Mouse (Mus musculus): ENCODE results near the gene Pacsin2. TPM values are rescaled to one million over a fixed set of nuclear protein-coding genes. Genes with fewer than 3 reads are reported as not detected.
"Not testable (repeated sequence)": the region's sequence is repeated elsewhere in the genome, so short reads cannot be mapped to it uniquely, and the experiment has no call there.

Pacsin2 gene
- polyA plus RNA-seq, 1 experiment from 2014 or later, result 24.8 TPM

DNA sequence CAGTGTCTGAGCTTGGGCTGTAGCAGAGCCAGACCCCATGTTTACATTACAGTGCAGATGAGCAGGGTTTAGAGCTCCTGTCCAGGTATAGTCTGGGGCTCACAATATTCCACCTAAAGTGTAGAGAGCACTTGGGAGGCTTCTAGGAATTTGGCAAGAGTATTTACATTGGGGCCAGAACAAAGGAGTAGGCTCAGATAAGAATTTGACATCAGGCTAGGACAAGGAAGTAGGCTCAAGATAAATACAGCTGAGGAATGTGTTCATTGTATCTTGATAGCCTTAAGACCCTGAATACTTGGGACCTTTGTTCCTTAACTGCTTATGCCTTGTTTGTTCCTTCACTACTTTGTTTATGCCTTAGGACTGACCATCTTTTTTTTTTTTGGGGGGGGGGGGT, 90.3 kb downstream of the Pacsin2 start:
- Histone ChIP-seq H3K36me3 (replicated peaks) (no peaks in the 10 kb centered on the region), H3K4me1 (no peaks in the 10 kb centered on the region), H3K27ac (no peak overlapping the region), H3K9ac (no peak overlapping the region), H3K4me2 (no peak overlapping the region), H3K27me3 (replicated peaks) (no peaks in the 10 kb centered on the region), H3K9me3 (no peaks in the 10 kb centered on the region), H3K4me3 (no peak overlapping the region)
- ATAC-seq (replicated peaks), result no peak

DNA sequence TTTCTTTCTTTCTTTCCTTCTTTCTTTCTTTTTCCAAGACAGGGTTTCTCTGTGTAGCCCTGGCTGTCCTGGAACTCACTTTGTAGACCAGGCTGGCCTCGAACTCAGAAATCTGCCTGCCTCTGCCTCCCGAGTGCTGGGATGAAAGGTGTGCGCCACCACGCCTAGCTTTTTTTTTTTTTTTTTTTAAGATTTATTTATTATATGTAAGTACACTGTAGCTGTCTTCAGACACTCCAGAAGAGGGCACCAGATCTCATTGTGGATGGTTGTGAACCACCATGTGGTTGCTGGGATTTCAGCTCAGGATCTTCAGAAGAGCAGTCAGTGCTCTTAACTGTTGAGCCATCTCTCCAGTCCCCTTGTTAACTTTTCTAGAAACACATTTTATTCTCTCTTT, 95.7 kb downstream of the Pacsin2 start:
- not testable (repeated sequence) for H3K4me2 ChIP-seq; H3K27ac ChIP-seq; ATAC-seq (replicated peaks); H3K4me1 ChIP-seq; H3K4me3 ChIP-seq; H3K36me3 ChIP-seq (replicated peaks); H3K27me3 ChIP-seq (replicated peaks); H3K9me3 ChIP-seq; H3K9ac ChIP-seq
- 87% methylated on average over 4 of the region's 4 CpGs for WGBS

DNA sequence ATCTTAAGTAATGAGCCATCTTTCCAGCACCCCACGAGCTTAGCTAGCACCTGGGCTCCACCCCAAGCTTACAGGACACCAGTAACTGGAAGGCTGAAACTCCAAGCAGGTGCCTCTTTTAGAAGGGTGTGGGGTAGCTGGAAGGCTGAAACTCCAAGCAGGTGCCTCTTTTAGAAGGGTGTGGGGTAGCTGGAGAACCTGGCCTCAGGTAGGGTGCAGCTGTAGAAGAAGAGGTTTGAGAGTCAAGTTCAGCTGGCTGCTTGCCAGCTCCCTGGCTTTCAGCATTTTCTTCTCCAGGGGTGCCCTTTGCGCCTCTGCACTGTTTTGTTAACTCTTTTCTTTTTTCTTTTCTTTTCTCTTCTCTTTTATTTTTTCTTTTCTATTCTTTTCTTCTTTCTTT, 96.1 kb downstream of the Pacsin2 start:
- Histone ChIP-seq H3K4me3 (no peak overlapping the region), H3K27ac (no peak overlapping the region), H3K4me1 (peaks cover 6% of the 10 kb centered on the region; the same call in 1 of the 2 replicates), H3K9ac (no peak overlapping the region), H3K36me3 (replicated peaks) (no peaks in the 10 kb centered on the region), H3K4me2 (no peak overlapping the region), H3K27me3 (replicated peaks) (no peaks in the 10 kb centered on the region), H3K9me3 (no peaks in the 10 kb centered on the region)
- 88% methylated on average over 2 of the region's 2 CpGs for WGBS
- ATAC-seq (replicated peaks), result no peak

DNA sequence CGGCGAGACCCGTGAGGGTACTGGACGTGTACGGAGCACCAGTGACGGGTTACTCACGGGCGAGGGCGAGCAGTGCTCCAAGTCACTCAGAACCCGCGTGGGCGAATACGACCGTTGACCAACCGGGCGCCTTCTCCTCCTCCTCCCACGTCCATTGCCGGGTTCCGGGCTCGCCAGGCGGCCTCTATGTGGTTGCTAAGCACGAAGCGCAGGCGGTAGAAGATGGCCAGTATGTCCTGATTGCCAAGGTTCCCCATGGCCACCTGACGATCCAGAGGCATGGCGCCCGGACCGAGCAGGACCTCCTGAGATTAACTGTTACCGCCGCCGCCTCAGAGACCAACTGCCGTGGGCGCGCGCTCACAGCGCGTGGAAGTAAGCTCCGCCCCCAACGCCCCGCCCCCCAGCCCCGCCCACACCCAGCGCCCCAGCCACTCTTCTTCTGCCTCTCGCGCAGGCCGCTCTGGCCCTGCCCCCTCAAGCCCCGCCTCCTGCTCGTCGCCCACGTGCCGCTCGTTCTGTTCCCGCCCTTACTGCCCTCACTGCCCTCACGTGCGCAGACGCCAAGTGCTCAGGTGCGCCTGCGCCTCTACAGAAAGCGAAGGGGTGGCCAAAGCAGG, 97.4 kb downstream of the Pacsin2 start:
- H3K27ac ChIP-seq, result no peak overlapping the region
- peak overlapping the region; percentile 77 for H3K4me2 ChIP-seq
- peak overlapping the region; percentile 45 for H3K4me3 ChIP-seq
- H3K27me3 ChIP-seq (replicated peaks), result no peaks in the 10 kb centered on the region
- peaks cover 6% of the 10 kb centered on the region; the same call in 1 of the 2 replicates for H3K4me1 ChIP-seq
- 27% methylated on average over 58 of the region's 58 CpGs for WGBS
- no peaks in the 10 kb centered on the region for H3K36me3 ChIP-seq (replicated peaks)
- no peaks in the 10 kb centered on the region for H3K9me3 ChIP-seq
- ATAC-seq (replicated peaks), result peak; percentile 93
- peak overlapping the region; percentile 27; the same call in 1 of the 2 replicates for H3K9ac ChIP-seq

DNA sequence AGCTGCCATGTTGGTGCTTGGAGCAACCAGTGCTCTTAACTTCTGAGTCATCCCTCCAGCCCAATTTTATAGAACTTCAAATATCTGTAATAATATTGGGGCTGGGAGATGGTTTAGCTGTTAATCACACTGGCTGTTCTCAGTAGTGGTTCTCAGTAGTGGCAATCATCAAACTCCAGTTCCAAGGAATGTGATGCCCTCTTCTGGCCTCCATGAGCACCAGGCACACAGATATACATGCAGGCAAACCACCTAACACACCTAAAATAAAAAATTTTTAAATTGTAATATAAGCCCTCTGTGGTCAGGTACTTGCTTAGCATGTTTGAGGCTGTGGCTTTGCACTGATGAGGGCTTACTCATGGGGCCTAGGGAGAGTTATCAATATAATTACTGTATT, 98.7 kb downstream of the Pacsin2 start:
- no peak for ATAC-seq (replicated peaks)
- H3K4me3 ChIP-seq, result no peak overlapping the region
- H3K4me2 ChIP-seq, result no peak overlapping the region
- no peaks in the 10 kb centered on the region for H3K36me3 ChIP-seq (replicated peaks)
- no peaks in the 10 kb centered on the region for H3K27me3 ChIP-seq (replicated peaks)
- no peaks in the 10 kb centered on the region for H3K9me3 ChIP-seq
- H3K9ac ChIP-seq, result no peak overlapping the region
- peaks cover 6% of the 10 kb centered on the region; the same call in 1 of the 2 replicates for H3K4me1 ChIP-seq
- H3K27ac ChIP-seq, result no peak overlapping the region

DNA sequence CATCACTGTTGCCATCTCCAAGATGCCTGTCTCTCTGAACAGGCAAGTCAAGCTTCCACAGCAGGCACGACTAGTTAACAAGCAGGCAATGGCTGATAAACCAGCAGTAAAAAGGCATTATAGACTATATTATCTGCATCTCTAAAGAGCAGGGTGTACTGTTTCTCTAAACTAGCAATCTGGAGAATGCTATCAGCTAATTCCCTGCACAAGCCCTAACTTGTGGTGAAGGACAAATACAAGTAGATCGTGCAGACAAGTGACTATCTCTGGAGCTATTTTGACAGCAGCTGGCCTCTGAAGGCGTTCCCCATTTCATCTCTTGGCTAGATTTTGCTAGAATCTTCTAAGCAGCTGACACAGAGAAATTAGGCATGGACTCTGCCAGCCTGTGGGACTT, 100.2 kb downstream of the Pacsin2 start:
- Histone ChIP-seq H3K4me2 (no peak overlapping the region), H3K4me1 (peaks cover 6% of the 10 kb centered on the region; the same call in 1 of the 2 replicates), H3K36me3 (replicated peaks) (no peaks in the 10 kb centered on the region), H3K27me3 (replicated peaks) (no peaks in the 10 kb centered on the region), H3K27ac (no peak overlapping the region), H3K9ac (no peak overlapping the region), H3K9me3 (no peaks in the 10 kb centered on the region), H3K4me3 (no peak overlapping the region)
- ATAC-seq (replicated peaks), result no peak
- WGBS, result 71% methylated on average over 3 of the region's 3 CpGs

DNA sequence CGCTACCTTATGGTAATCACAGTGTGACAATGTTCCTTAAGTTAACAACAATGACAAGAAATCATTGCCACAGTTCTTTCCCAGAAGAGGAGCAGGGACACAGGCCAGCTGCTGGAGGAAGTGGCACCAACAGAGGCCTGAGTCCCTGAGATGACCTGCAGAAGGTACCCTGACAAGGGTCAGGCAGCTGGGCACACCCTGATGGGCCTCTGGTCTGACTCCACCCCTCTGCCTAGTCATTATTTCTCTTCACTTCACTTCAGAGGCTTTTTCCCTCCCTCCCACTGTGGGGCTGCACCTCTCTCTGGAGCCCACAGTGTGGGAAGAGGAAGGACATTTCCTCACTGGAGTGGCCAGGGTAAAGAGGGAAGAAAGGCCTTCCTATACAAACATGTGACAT, 101.6 kb downstream of the Pacsin2 start:
- not testable (repeated sequence) for H3K9ac ChIP-seq

DNA sequence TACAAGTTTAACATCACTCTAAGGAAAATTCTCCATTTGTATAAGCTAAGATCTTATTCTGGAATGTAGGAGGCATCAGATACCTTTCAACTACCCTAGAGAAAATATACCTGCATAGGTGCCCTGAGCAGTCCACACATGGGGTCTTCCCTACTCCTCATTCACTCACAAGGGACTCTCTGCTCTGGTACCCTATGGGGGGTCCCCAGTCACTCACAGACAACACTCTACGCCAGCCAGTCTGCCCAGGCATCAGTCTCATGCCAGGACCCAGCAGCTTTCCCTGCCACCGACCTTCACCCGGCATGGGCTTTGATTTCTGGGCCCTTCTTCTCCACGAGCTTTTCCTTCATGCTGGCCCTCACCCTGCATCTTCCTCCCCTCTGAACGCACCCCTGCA, 103.5 kb downstream of the Pacsin2 start:
- H3K36me3 ChIP-seq (replicated peaks); H3K4me2 ChIP-seq; H3K4me3 ChIP-seq; H3K4me1 ChIP-seq; H3K9me3 ChIP-seq; H3K27ac ChIP-seq; H3K27me3 ChIP-seq (replicated peaks); H3K9ac ChIP-seq; ATAC-seq (replicated peaks): not testable (repeated sequence)
- 68% methylated on average over 5 of the region's 5 CpGs for WGBS

More for the DNA sequence above, 101.6 kb downstream of the Pacsin2 start:
- 77% methylated on average over 1 of the region's 1 CpGs for WGBS
- not testable (repeated sequence) for H3K4me2 ChIP-seq; H3K9me3 ChIP-seq; H3K36me3 ChIP-seq (replicated peaks); ATAC-seq (replicated peaks); H3K27me3 ChIP-seq (replicated peaks); H3K4me3 ChIP-seq; H3K4me1 ChIP-seq; H3K27ac ChIP-seq

DNA sequence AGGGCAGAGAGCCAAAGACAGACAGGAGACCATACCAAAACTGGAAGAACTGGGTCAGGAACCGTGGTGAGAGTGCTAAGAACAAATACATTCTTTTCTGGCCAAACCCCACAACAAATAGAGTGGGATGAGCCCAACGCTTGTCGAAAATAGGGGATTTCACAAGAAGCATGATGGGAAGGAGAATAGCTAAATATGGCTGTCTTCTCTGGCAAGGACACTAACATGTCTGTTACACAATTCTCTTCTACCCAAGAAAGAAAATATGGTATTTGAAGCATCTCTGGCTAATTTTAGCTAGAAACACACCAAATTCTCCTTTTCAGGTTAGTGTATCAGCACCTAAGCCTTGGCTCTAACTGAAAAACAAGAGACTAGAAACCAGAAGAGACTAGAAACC, 104.3 kb downstream of the Pacsin2 start:
- WGBS, result 82% methylated on average over 3 of the region's 3 CpGs
- Histone ChIP-seq H3K9me3 (no peaks in the 10 kb centered on the region), H3K36me3 (replicated peaks) (no peaks in the 10 kb centered on the region), H3K4me2 (no peak overlapping the region), H3K4me1 (no peaks in the 10 kb centered on the region), H3K4me3 (no peak overlapping the region), H3K27me3 (replicated peaks) (no peaks in the 10 kb centered on the region), H3K9ac (no peak overlapping the region), H3K27ac (no peak overlapping the region)
- ATAC-seq (replicated peaks), result no peak

DNA sequence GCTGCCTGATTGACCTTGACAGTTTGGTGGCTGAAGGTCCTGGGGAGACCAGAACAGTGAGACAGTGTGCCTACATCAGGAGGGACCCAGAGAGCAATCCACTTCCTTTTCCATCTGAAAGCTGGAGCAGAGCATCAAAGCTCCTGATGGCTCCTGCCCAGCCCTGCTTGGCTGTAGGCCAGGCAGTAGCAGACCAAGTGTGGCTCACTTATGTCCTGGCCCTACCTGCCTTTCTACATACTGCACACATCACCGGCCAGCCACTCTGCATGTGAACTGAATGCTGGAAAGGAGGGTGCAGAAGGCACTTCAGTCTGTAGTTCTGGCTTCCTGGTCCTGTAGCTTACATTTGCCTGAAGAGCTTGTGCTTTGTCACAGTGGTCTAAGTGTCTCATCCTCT, 105.9 kb downstream of the Pacsin2 start:
- no peak overlapping the region for H3K9ac ChIP-seq
- H3K4me2 ChIP-seq, result no peak overlapping the region
- no peaks in the 10 kb centered on the region for H3K9me3 ChIP-seq
- H3K27ac ChIP-seq, result no peak overlapping the region
- no peak overlapping the region for H3K4me3 ChIP-seq
- ATAC-seq (replicated peaks), result no peak
- no peaks in the 10 kb centered on the region for H3K4me1 ChIP-seq
- no peaks in the 10 kb centered on the region for H3K27me3 ChIP-seq (replicated peaks)
- 86% methylated on average over 1 of the region's 1 CpGs for WGBS
- no peaks in the 10 kb centered on the region for H3K36me3 ChIP-seq (replicated peaks)

DNA sequence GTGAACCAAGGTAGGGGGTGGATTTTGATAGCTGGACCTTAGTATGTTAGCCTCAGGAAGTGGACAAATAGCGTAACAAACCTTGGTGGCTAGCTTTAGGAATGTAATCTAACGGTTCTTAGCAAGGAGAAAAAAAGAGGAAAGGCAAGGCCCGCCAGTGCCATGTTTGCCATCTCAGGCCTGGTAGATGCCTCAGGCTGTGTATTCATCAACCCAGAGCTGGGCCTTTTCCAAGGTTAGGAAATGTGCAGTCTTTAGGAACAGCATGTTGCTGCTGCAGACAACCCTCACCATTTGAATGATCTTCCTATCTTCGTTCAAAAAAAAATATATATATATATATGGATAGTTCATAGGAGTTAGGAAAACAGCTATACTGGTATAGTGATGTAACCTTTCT, 112.9 kb downstream of the Pacsin2 start:
- no peaks in the 10 kb centered on the region for H3K27me3 ChIP-seq (replicated peaks)
- no peak overlapping the region for H3K4me2 ChIP-seq
- no peak overlapping the region for H3K9ac ChIP-seq
- H3K9me3 ChIP-seq, result no peaks in the 10 kb centered on the region
- 89% methylated on average over 4 of the region's 4 CpGs for WGBS
- H3K4me1 ChIP-seq, result peaks cover 17% of the 10 kb centered on the region
- no peak overlapping the region for H3K27ac ChIP-seq
- H3K36me3 ChIP-seq (replicated peaks), result no peaks in the 10 kb centered on the region
- no peak overlapping the region for H3K4me3 ChIP-seq
- ATAC-seq (replicated peaks), result no peak

DNA sequence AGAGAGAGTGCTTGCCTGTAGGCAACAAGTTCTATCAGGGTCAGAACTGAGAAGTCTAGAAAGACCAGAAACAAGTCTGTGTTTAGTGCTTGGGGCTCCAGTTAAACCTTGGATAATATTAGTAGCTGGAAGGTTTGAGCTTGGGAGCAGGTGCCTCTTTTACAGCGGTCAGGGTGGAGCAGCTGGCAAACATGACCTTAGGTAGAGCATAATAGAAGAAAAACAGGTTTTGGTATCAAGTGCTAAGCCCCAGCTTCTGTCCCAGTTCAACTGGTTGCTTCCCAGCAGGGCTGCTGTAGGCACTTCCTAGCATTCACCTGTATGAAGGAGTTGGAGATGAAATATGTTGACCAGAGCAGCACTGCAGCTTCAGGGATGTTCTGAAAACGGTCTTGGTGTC, 113.5 kb downstream of the Pacsin2 start:
- H3K36me3 ChIP-seq (replicated peaks), result peaks cover 3% of the 10 kb centered on the region; the same call in 1 of the 2 replicates
- ATAC-seq (replicated peaks), result no peak
- peak overlapping the region; percentile 54; the same call in 1 of the 2 replicates for H3K9ac ChIP-seq
- H3K4me1 ChIP-seq, result peaks cover 17% of the 10 kb centered on the region
- H3K4me3 ChIP-seq, result peak overlapping the region; percentile 77
- H3K27ac ChIP-seq, result no peak overlapping the region
- WGBS, result 66% methylated on average over 2 of the region's 2 CpGs
- H3K9me3 ChIP-seq, result no peaks in the 10 kb centered on the region
- no peaks in the 10 kb centered on the region for H3K27me3 ChIP-seq (replicated peaks)
- peak overlapping the region; percentile 78; the same call in 1 of the 2 replicates for H3K4me2 ChIP-seq

DNA sequence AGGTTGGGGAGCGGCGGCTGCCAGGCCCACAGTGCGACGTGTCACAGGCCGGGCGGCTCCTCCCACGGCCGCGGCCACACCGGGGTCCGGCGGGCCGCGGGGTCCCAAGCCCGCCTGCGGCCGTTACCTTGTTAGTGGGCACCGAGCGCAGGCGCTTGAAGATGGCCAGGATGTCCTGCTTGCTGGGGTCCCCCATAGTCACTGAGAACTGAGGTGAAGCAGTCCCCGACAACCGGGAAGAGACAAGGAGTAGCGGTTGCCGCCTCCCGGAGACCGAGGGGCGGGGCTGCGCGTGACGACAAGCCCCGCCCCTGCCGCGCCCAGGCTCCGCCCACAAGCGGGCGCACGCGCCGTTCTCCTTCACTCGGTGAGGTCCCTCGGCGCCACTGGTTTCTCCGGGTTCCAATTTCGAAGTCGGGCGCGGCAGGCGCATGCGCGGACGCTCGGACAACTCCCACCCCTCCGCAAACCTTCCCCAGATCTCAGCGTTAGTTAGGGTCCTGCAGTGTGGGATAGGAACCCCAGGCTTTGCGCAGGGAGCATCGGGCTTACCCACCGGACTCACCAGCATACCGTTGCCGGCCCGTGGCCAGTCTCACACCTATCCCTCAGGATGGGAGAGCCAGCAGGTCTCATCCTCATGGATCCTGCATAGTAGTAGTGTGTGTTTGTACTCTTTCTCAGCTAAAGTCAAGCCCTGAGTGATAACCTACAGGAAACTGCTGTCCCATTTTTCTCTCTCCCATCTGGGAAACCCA, 114.3 kb downstream of the Pacsin2 start, which contains the start of gene Arfgap3:
Gene Arfgap3 (minus strand): TSS at position 294 of the 758 bp plus-strand sequence.
- peak within 1 kb of the TSS; percentile 77 for H3K4me3 ChIP-seq
- peak within 1 kb of the TSS; percentile 75 for H3K9ac ChIP-seq
- peaks cover 17% of the 10 kb centered on the region for H3K4me1 ChIP-seq
- peak; percentile 91 for ATAC-seq (replicated peaks)
- no peaks in the 10 kb centered on the region for H3K27me3 ChIP-seq (replicated peaks)
- H3K9me3 ChIP-seq, result no peaks in the 10 kb centered on the region
- peak within 1 kb of the TSS; percentile 78 for H3K4me2 ChIP-seq
- under 1% methylated on average over 60 of the region's 60 CpGs for WGBS
- peaks cover 4% of the 10 kb centered on the region; the same call in 1 of the 2 replicates for H3K36me3 ChIP-seq (replicated peaks)
- H3K27ac ChIP-seq, result peak within 1 kb of the TSS; percentile 76
